ENCODE assay signal across 7 mouse cellular contexts in genomic region chr15:93397269-93397668, GRCm38 (mm10). TPM values are rescaled to one million over a fixed set of nuclear protein-coding genes. Genes with fewer than 3 reads are reported as not detected.
DNase-seq lines count a peak whose midpoint lies in the region; ATAC-seq and TF ChIP-seq lines count a peak whose summit lies in the region.

No protein-coding gene starts in this region.

- WGBS in lung, embryonic 16.5 days, result 1% methylated on average over 11 of the region's 11 CpGs
- under 1% methylated on average over 11 of the region's 11 CpGs for WGBS in hindbrain, embryonic 16.5 days

- no peaks in the 10 kb centered on the region for H3K27me3 ChIP-seq in lung, embryonic 16.5 days (ENCODE audit: control insufficient read depth, insufficient read depth, low read depth, low read length)
- no peaks in the 10 kb centered on the region for H3K27me3 ChIP-seq in hindbrain, embryonic 16.5 days (replicated peaks; ENCODE audit: control insufficient read depth, insufficient read depth, low read length)

- no peak overlapping the region for H3K27ac ChIP-seq in lung, embryonic 16.5 days (ENCODE audit: low read length)
- no peak overlapping the region for H3K27ac ChIP-seq in cortical plate, adult 2 months (ENCODE audit: insufficient read depth, low read length)
- no peak overlapping the region for H3K27ac ChIP-seq in hindbrain, embryonic 16.5 days (ENCODE audit: low read depth, low read length)

- H3K4me2 ChIP-seq in lung, embryonic 16.5 days (ENCODE audit: low read depth, low read length), result peak overlapping the region; percentile 87
- H3K4me2 ChIP-seq in hindbrain, embryonic 16.5 days (ENCODE audit: low read length), result peak overlapping the region; percentile 82

- H3K4me1 ChIP-seq in lung, embryonic 16.5 days (replicated peaks; ENCODE audit: control insufficient read depth, insufficient read depth, low read length), result peaks cover 25% of the 10 kb centered on the region
- peaks cover 2% of the 10 kb centered on the region; the same call in 1 of the 2 replicates for H3K4me1 ChIP-seq in cortical plate, adult 2 months (ENCODE audit: control insufficient read depth, insufficient read depth, low read length)
- H3K4me1 ChIP-seq in hindbrain, embryonic 16.5 days (ENCODE audit: control insufficient read depth, insufficient read depth, low read depth, low read length), result peaks cover 23% of the 10 kb centered on the region

- TF ChIP-seq POLR2A in cortical plate, adult 2 months (IDR thresholded peaks at IDR 0.05; ENCODE audit: extremely low read depth, insufficient read depth, low read length), result no peak

- no peaks in the 10 kb centered on the region for H3K9me3 ChIP-seq in lung, embryonic 16.5 days (ENCODE audit: control insufficient read depth, low read length)
- H3K9me3 ChIP-seq in hindbrain, embryonic 16.5 days (ENCODE audit: control insufficient read depth, low read length), result no peaks in the 10 kb centered on the region

- DNase-seq in lung, postnatal 14 days, result no peak
- peak; percentile 25 for DNase-seq in naive thymus-derived CD4-positive, alpha-beta T cell, adult 2 months (ENCODE audit: low read depth)
- DNase-seq in ovary, postnatal 10 days (ENCODE audit: low spot score), result no peak
- DNase-seq in layer of hippocampus, adult 9-10 months (ENCODE audit: low spot score), result no peak

- peaks cover 5% of the 10 kb centered on the region; the same call in 1 of the 2 replicates for H3K36me3 ChIP-seq in lung, embryonic 16.5 days (ENCODE audit: control insufficient read depth, insufficient read depth, low read length)
- H3K36me3 ChIP-seq in hindbrain, embryonic 16.5 days (ENCODE audit: control insufficient read depth, insufficient read depth, low read length), result peaks cover 9% of the 10 kb centered on the region

- TF ChIP-seq CTCF in cortical plate, adult 2 months (IDR thresholded peaks at IDR 0.05; ENCODE audit: extremely low read depth, insufficient read depth, low read length), result no peak

- H3K9ac ChIP-seq in lung, embryonic 16.5 days (ENCODE audit: low read length), result peak overlapping the region; percentile 98
- H3K9ac ChIP-seq in hindbrain, embryonic 16.5 days (ENCODE audit: low read depth, low read length), result peak overlapping the region; percentile 95

- ATAC-seq in lung, embryonic 16.5 days (ENCODE audit: low read depth), result no peak
- no peak for ATAC-seq in hindbrain, embryonic 16.5 days

- H3K4me3 ChIP-seq in lung, embryonic 16.5 days (ENCODE audit: low read length), result peak overlapping the region; percentile 94
- H3K4me3 ChIP-seq in cortical plate, adult 2 months (ENCODE audit: insufficient read depth, low read length), result peak overlapping the region; percentile 85
- H3K4me3 ChIP-seq in hindbrain, embryonic 16.5 days (ENCODE audit: low read length), result peak overlapping the region; percentile 89

RNA-seq across cellular contexts. Expression of gene Zcrb1, which starts 0.9 kb away (rescaled TPM):
- 101 and 121 TPM in 2 replicates for polyA plus RNA-seq in lung, embryonic 16.5 days (2015; fragmentation: Nextera tagmentation; extraction: Ambion mirVana)
- 133 and 148 TPM in 2 replicates for polyA plus RNA-seq in cortical plate, adult 2 months (2012; rRNA removed)
- 139 and 147 TPM in 2 replicates for polyA plus RNA-seq in hindbrain, embryonic 16.5 days (2015; fragmentation: Nextera tagmentation; extraction: Ambion mirVana)

RNA-seq across cellular contexts. Expression of gene Pphln1, which starts 0.9 kb away (rescaled TPM):
- 42.6 and 45.1 TPM in 2 replicates for polyA plus RNA-seq in lung, embryonic 16.5 days (2015; fragmentation: Nextera tagmentation; extraction: Ambion mirVana)
- 21.5 and 23.0 TPM in 2 replicates for polyA plus RNA-seq in cortical plate, adult 2 months (2012; rRNA removed)
- 36.6 and 36.7 TPM in 2 replicates for polyA plus RNA-seq in hindbrain, embryonic 16.5 days (2015; fragmentation: Nextera tagmentation; extraction: Ambion mirVana)
